13 mouse cellular contexts compared by ENCODE assay signal in genomic region chr12:83916884-83917283, GRCm38 (mm10). TPM values are rescaled to one million over a fixed set of nuclear protein-coding genes. Genes with fewer than 3 reads are reported as not detected.
DNase-seq lines count a peak whose midpoint lies in the region; ATAC-seq lines count a peak whose summit lies in the region.
"Had no signal": no experiment of that assay in that cellular context is flagged by ENCODE, and none has a peak within 500 bp of the region (broad histone marks: within the 10 kb centered on the region; RNA-seq: fewer than 3 reads in every experiment).

No protein-coding gene starts in this region.

- ATAC-seq in kidney, embryonic 14.5 days (ENCODE audit: low FRiP score, low TSS enrichment), result no peak
- no peak for ATAC-seq in granulocyte monocyte progenitor cell, adult 5-6 weeks (replicated peaks; ENCODE audit: poor library complexity, severe bottlenecking)
- ATAC-seq: activated CD4-positive, CD25-positive, alpha-beta regulatory T cell, adult 4 months had no signal

- H3K36me3 ChIP-seq in kidney, embryonic 14.5 days (ENCODE audit: control insufficient read depth, insufficient read depth, low read length), result peaks cover 3% of the 10 kb centered on the region; the same call in 1 of the 2 replicates
- H3K36me3 ChIP-seq: hindbrain, embryonic 15.5 days; limb, embryonic 15.5 days; neural tube, embryonic 15.5 days had no signal

- no peaks in the 10 kb centered on the region for H3K27me3 ChIP-seq in kidney, embryonic 14.5 days (ENCODE audit: control insufficient read depth, insufficient read depth, low read length)
- H3K27me3 ChIP-seq: hindbrain, embryonic 15.5 days; limb, embryonic 15.5 days; neural tube, embryonic 15.5 days had no signal

- no peak overlapping the region for H3K9ac ChIP-seq in kidney, embryonic 14.5 days (ENCODE audit: low read depth, low read length)
- H3K9ac ChIP-seq: hindbrain, embryonic 15.5 days; limb, embryonic 15.5 days; neural tube, embryonic 15.5 days had no signal

- no peak overlapping the region for H3K4me3 ChIP-seq in kidney, embryonic 14.5 days (ENCODE audit: low read length)
- H3K4me3 ChIP-seq: hindbrain, embryonic 15.5 days; limb, embryonic 15.5 days; neural tube, embryonic 15.5 days had no signal

- H3K4me2 ChIP-seq in kidney, embryonic 14.5 days (replicated peaks; ENCODE audit: low read depth, low read length), result no peak overlapping the region
- H3K4me2 ChIP-seq: hindbrain, embryonic 15.5 days; limb, embryonic 15.5 days; neural tube, embryonic 15.5 days had no signal

- H3K4me1 ChIP-seq in kidney, embryonic 14.5 days (ENCODE audit: control insufficient read depth, insufficient read depth, low read length), result 0 out of 2 replicates have a peak, but pooled peaks cover 5% of the 10 kb centered on the region

- H3K27ac ChIP-seq in kidney, embryonic 14.5 days (ENCODE audit: low read depth, low read length), result no peak overlapping the region
- H3K27ac ChIP-seq: hindbrain, embryonic 15.5 days; limb, embryonic 15.5 days; neural tube, embryonic 15.5 days had no signal

- peak; percentile 38 for DNase-seq in kidney, adult 9 months
- DNase-seq in cerebellum, postnatal 36 days, result peak; percentile 46 to 50
- DNase-seq in heart, postnatal 10 days, result peak; percentile 67 to 73
- DNase-seq in lung, postnatal 14 days, result peak; percentile 44
- DNase-seq in neural tube, embryonic 10.5 days (ENCODE audit: extremely low spot score, low spot score), result no peak
- no peak for DNase-seq in urinary bladder, adult 2 months (ENCODE audit: low spot score)
- DNase-seq: midbrain, embryonic 14.5 days had no signal

- H3K9me3 ChIP-seq in kidney, embryonic 14.5 days (ENCODE audit: control insufficient read depth, low read length), result no peaks in the 10 kb centered on the region
- H3K9me3 ChIP-seq: hindbrain, embryonic 15.5 days; limb, embryonic 15.5 days; neural tube, embryonic 15.5 days had no signal

- intact Hi-C loops in heart, postnatal 10 days (cut with DNase I), result no loop called here

- 67% methylated on average over 9 of the region's 9 CpGs for WGBS in kidney, embryonic 14.5 days

RNA-seq across cellular contexts. Expression of gene Numb, which starts 4.8 kb away (rescaled TPM):
- 26.4 and 34.1 TPM in 2 replicates for polyA plus RNA-seq in kidney, embryonic 14.5 days (2014; fragmentation: Nextera tagmentation; extraction: Ambion mirVana)
- total RNA-seq in heart, postnatal 10 days (2021), result 10 to 100 TPM; 42.7 to 45.1 TPM
- total RNA-seq in granulocyte monocyte progenitor cell, adult 5-6 weeks (2014; fragmentation: Nextera tagmentation), result 9.3 and 14.2 TPM in 2 replicates
- total RNA-seq in granulocyte monocyte progenitor cell, adult 5-6 weeks (2017), result 20.4 and 20.8 TPM in 2 replicates
- 50.7 and 59.7 TPM in 2 replicates for polyA plus RNA-seq in urinary bladder, adult 2 months (2012; rRNA removed)

RNA-seq across cellular contexts. Expression of gene Riox1, which starts 33.5 kb away (rescaled TPM):
- polyA plus RNA-seq in kidney, embryonic 14.5 days (2014; fragmentation: Nextera tagmentation; extraction: Ambion mirVana), result 14.1 and 16.2 TPM in 2 replicates
- 1 to 10 TPM; 7.2 to 7.7 TPM for total RNA-seq in heart, postnatal 10 days (2021)
- 13.0 and 18.5 TPM in 2 replicates for total RNA-seq in granulocyte monocyte progenitor cell, adult 5-6 weeks (2014; fragmentation: Nextera tagmentation)
- total RNA-seq in granulocyte monocyte progenitor cell, adult 5-6 weeks (2017), result 15.8 and 21.5 TPM in 2 replicates
- polyA plus RNA-seq in urinary bladder, adult 2 months (2012; rRNA removed), result 8.6 and 9.2 TPM in 2 replicates

Comparison
In these comparisons a context has a peak if more than half of its experiments do, and no peak if none do; other contexts are left out.
1. DNase-seq: peak in kidney, adult 9 months (single experiment), cerebellum, postnatal 36 days (2 of 2), heart, postnatal 10 days (2 of 2) and lung, postnatal 14 days (single experiment); none in neural tube, embryonic 10.5 days (single experiment) and urinary bladder, adult 2 months (single experiment).